Mouse (Mus musculus) midbrain, embryonic 10.5 days (tissue): ENCODE measurements at regions not wholly inside any gene's neighbourhood (a gene's known extent, or its start where the extent isn't known, plus 50 kb on each side); places are given as distances from the start of the nearest gene placed in this dataset.

Experiments used
- DNase-seq: peaks from one replicate; pipeline ENCODE4 v3.0.0-alpha.2; 2017; ENCODE audit warnings: low spot score
- H3K27ac ChIP-seq: fragments of 300-500 bp; sonication (generic); replicated peaks from 2 replicates; pipeline ENCODE4 v1.5.1; 2016; ENCODE audit warnings: mild to moderate bottlenecking
- H3K27me3 ChIP-seq: fragments of 300-500 bp; sonication (generic); 2 replicates; pipeline ENCODE4 v1.6.1; 2016; ENCODE audit warnings: low read depth, mild to moderate bottlenecking; ENCODE audit not compliant: poor library complexity, severe bottlenecking
- H3K36me3 ChIP-seq: fragments of 300-500 bp; sonication (generic); 2 replicates; pipeline ENCODE4 v1.6.1; 2016; ENCODE audit warnings: mild to moderate bottlenecking, moderate library complexity
- H3K4me1 ChIP-seq: fragments of 300-500 bp; sonication (generic); 2 replicates; pipeline ENCODE4 v1.6.1; 2016
- H3K4me3 ChIP-seq: fragments of 300-500 bp; sonication (generic); 2 replicates; pipeline ENCODE4 v1.5.1; 2016; ENCODE audit warnings: mild to moderate bottlenecking, moderate library complexity
- H3K9me3 ChIP-seq: fragments of 300-500 bp; sonication (generic); replicated peaks from 2 replicates; pipeline ENCODE4 v1.6.1; 2016; ENCODE audit warnings: mild to moderate bottlenecking
- WGBS: fragments of 180-500 bp; shearing (Covaris S2); methylation state at CpG from one replicate; pipeline ENCODE4 v1.1.7; 2016; 5-methylcytosine and 5-hydroxymethylcytosine counted together

GRCm38 (mm10) chr17:44423471-44423985 lies 235.1 kb downstream of the Clic5 start:
- DNase-seq: no peak
- no peak overlapping the region for H3K27ac ChIP-seq
- 88% methylated on average over 5 of the region's 5 CpGs for WGBS
- H3K9me3 ChIP-seq: no peaks in the 10 kb centered on the region
- H3K4me1 ChIP-seq: no peaks in the 10 kb centered on the region
- no peaks in the 10 kb centered on the region for H3K27me3 ChIP-seq
- H3K36me3 ChIP-seq: no peaks in the 10 kb centered on the region
- no peak overlapping the region for H3K4me3 ChIP-seq

- WGBS: 57% methylated on average over 4 of the region's 4 CpGs
- Histone ChIP-seq H3K4me3 (no peak overlapping the region), H3K4me1 (peaks cover 2% of the 10 kb centered on the region; the same call in 1 of the 2 replicates), H3K27me3 (no peaks in the 10 kb centered on the region), H3K36me3 (no peaks in the 10 kb centered on the region), H3K9me3 (no peaks in the 10 kb centered on the region), H3K27ac (no peak overlapping the region)
- no peak for DNase-seq
Observed at GRCm38 (mm10) chr17:44432524-44433295, 244.3 kb downstream of the Clic5 start.

GRCm38 (mm10) chr17:44433296-44433653 lies 244.9 kb downstream of the Clic5 start:
- H3K27ac ChIP-seq: no peak overlapping the region
- no peaks in the 10 kb centered on the region for H3K36me3 ChIP-seq
- H3K4me3 ChIP-seq: no peak overlapping the region
- no peaks in the 10 kb centered on the region for H3K27me3 ChIP-seq
- no peak for DNase-seq
- H3K9me3 ChIP-seq: no peaks in the 10 kb centered on the region
- peaks cover 4% of the 10 kb centered on the region; the same call in 1 of the 2 replicates for H3K4me1 ChIP-seq

GRCm38 (mm10) chr17:44436536-44437043 lies 248.2 kb downstream of the Clic5 start:
- no peak overlapping the region for H3K27ac ChIP-seq
- H3K4me3 ChIP-seq: no peak overlapping the region
- peaks cover 4% of the 10 kb centered on the region; the same call in 1 of the 2 replicates for H3K4me1 ChIP-seq
- no peaks in the 10 kb centered on the region for H3K9me3 ChIP-seq
- WGBS: 83% methylated on average over 9 of the region's 9 CpGs
- H3K27me3 ChIP-seq: no peaks in the 10 kb centered on the region
- no peaks in the 10 kb centered on the region for H3K36me3 ChIP-seq
- no peak for DNase-seq

DNA sequence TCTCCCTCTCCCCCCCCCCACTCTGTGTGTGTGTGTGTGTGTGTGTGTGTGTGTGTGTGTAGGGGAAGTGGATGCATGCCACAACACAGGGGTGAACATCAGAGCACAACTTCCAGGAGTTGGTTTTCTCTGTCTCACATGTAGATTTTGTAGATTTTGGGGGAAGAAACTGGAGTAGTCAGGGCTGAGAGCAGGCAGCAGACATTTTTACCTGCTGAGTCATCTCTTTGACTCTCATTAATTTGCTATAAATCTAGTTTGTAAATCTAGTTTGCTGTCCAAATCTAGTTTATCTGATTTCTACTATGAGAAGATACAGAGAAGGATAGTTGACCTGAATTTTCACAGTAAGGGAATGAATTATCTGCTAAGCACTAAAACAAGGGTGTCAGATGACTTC lies 250.1 kb downstream of the Clic5 start:
- Histone ChIP-seq H3K4me1 (peaks cover 4% of the 10 kb centered on the region; the same call in 1 of the 2 replicates), H3K27ac (no peak overlapping the region), H3K27me3 (no peaks in the 10 kb centered on the region), H3K9me3 (no peaks in the 10 kb centered on the region), H3K36me3 (no peaks in the 10 kb centered on the region), H3K4me3 (no peak overlapping the region)
- DNase-seq: no peak

- no peak for DNase-seq
Observed at GRCm38 (mm10) chr17:44443460-44443859, 255.1 kb downstream of the Clic5 start.

DNA sequence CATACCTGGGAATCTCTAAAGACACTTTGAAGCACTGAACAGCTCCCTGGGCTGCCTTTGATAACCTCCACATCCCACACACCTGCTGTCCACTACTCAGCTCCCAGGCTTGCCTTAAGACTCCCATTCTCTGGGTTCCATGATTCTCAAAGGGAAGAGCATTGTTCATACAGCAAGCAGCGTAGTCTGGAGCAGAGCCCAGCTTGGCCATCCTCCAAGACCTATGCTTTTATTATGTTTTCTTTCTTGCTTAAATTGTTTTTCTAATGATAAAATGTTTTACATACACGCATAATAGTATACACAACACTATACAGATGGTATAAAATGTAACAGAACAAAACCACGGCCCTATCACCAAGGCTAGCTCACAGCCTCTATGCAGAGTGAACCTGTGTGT lies 257.0 kb downstream of the Clic5 start:
- no peaks in the 10 kb centered on the region for H3K36me3 ChIP-seq
- H3K27ac ChIP-seq: no peak overlapping the region
- 87% methylated on average over 3 of the region's 3 CpGs for WGBS
- no peak for DNase-seq
- H3K4me3 ChIP-seq: no peak overlapping the region
- H3K27me3 ChIP-seq: no peaks in the 10 kb centered on the region
- H3K4me1 ChIP-seq: no peaks in the 10 kb centered on the region
- no peaks in the 10 kb centered on the region for H3K9me3 ChIP-seq

More at GRCm38 (mm10) chr17:44443460-44443859, 255.1 kb downstream of the Clic5 start:
- no peaks in the 10 kb centered on the region for H3K36me3 ChIP-seq
- no peaks in the 10 kb centered on the region for H3K27me3 ChIP-seq
- no peak overlapping the region for H3K27ac ChIP-seq
- H3K4me1 ChIP-seq: no peaks in the 10 kb centered on the region
- no peaks in the 10 kb centered on the region for H3K9me3 ChIP-seq
- H3K4me3 ChIP-seq: no peak overlapping the region
- 80% methylated on average over 11 of the region's 11 CpGs for WGBS
